Mouse (Mus musculus) cerebellum, adult 11-12 months (tissue): ENCODE results near the gene Xrra1.
"Not testable (repeated sequence)": the region's sequence is repeated elsewhere in the genome, so short reads cannot be mapped to it uniquely, and the experiment has no call there.

Experiments
- DNase-seq: peaks from one replicate; pipeline ENCODE4 v3.0.0; 2022

Xrra1 gene

GRCm38 (mm10) chr7:99902918-99903665, 44.2 kb downstream of the Xrra1 start:
- DNase-seq = no peak

- DNase-seq = no peak
Observed at GRCm38 (mm10) chr7:99904421-99905005, 45.6 kb downstream of the Xrra1 start.

GRCm38 (mm10) chr7:99906346-99906745, 47.4 kb downstream of the Xrra1 start:
- no peak for DNase-seq

GRCm38 (mm10) chr7:99907463-99907862, 48.5 kb downstream of the Xrra1 start:
- DNase-seq = no peak

DNA sequence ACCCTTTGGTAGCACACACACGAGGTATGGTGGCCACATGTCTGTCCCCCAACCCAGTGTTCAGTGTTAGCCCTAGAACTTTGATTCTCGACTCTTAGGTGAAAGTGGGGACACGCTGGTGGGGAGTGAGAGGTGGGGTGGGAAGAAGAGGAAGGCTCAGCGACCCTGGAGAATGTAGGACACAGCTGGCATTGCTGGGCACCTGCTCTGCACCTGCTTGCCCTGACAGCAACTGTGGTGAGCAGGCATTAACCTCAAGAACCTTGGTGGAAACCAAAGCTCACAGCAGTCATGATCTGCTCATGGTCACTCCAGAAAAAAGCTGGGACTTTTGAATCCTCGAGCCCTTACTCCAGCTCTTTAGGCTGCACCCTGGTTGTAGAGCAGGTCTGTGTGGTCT, 52.1 kb downstream of the Xrra1 start:
- no peak for DNase-seq

- no peak for DNase-seq
Observed at GRCm38 (mm10) chr7:99914316-99914715, 55.4 kb downstream of the Xrra1 start.

GRCm38 (mm10) chr7:99915511-99915910, 56.6 kb downstream of the Xrra1 start:
- DNase-seq = no peak

DNA sequence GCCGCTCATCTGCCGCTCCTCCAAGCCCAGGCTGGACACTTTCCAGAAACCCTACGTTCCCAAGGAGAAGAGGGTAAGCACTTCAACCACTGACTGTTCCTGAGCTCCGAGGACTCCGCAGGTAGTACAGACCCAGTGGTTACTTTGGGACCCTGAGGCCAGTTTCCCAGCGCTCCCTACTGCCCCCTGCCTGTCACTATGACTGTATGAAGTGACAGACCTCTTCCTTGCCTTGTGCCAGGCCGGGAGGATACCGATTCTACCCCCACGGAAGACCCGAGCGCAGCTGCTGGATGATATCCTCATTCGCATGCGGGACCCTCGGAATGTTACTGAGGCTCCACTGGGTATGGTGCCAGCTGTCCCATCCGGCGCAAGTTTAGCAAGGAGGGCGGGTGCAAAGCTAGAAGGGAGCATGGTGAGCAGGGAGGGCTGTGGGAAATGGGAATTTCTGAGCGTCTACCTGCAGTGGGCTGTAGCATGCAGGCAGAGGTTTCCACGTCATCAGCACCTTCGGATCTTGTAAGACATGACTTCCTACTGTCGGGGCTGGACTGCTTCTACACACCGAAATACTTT, 57.9 kb downstream of the Xrra1 start:
- peak; percentile 47 for DNase-seq

- peak; percentile 52 for DNase-seq
Observed at GRCm38 (mm10) chr7:99917320-99917844, 58.5 kb downstream of the Xrra1 start.

DNA sequence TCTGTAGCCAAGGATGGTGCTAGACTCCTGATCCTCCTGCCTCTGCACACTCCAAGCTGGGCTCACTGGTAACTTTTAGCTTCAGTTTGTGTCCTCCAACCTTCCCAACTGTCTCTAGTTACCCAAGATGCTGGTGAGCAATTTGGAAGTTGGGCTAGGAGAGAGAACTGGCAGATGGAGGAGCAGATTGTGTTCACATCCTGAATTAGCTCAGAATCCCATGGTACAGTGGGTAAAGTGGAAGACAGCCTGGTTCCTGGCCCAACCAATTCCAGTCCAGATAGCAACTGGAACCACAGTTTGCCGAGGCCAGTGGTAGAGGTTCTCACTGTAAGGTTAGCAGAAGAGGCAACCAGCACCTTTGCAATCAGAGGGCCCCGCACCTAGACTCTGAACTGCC, 60.2 kb downstream of the Xrra1 start:
- DNase-seq = no peak

DNA sequence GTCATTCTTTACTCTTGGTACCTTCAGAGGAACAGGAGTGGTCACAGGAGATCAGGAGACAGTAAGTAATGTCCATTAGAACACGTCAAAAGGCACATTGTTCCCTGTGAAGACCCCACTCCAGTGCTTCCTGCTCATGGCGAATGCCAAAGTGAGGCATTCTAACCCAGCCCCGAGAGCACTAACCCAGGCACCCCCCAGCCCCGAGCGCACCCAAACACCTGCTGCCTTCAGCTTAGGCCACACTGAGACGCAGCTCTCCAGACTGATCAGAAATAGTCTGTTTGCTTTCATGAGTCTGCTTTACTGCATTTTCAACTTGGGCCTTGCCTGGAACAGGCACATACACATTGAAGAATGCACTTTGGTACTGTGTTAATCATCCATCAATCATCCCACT, 61.1 kb downstream of the Xrra1 start:
- no peak for DNase-seq

DNA sequence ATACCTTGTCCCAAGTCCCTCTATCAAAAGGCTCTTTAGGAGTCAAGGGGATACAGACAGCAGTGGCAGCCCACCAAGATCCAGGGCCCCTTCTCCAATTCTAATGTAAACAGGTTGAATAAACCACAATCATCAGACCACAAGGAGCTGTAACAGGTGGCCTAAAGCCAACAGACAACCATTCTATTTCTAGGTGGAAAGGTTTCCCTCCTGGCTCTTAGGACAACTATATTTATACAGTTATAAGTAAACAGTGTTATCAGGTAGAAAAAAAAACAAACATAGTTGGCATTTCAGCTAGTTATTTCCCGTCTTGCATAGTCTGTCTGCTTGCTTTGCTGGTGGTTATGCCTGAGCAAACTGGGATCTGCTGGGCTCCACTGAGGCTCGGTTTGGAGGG, 61.5 kb downstream of the Xrra1 start:
- no peak for DNase-seq

DNA sequence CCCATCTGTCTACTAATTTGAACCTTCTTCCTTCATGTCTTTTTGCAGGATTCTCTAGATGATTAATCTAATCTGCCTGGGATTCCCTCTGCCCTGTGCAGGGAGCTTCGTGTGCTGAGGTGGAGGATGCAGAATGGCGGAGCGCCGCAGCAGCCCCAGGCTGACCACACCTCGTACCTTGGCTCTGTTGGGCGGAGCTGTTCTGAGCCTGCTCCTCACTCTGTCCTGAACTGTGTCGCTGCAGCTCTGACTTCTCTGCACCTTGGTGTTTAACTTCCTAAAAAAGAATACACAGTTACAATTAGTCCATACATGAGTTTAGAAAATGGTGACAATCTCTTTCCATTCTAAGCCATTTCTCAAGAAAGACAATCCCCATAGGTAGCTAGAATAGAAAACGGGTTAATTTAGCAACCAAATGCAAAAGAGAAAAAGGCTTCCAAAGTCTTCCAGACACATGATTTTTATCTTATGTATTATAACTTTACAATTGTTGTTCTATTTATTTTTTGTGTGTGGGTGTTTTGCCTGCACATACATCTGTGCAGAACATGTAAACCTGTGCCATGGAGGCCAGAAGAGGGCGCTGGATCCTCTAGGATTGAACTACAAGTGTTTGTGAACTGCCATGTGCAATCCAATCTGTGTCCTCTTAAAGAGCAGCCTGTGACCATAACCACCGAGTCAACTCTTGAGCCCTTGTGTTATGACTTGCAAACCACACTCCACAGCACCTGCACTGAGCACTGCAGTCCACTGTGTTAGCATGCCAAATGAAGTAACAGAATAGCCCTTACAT, 68.2 kb downstream of the Xrra1 start:
- peak; percentile 65 for DNase-seq

GRCm38 (mm10) chr7:99935758-99936157, 76.8 kb downstream of the Xrra1 start:
- no peak for DNase-seq

- no peak for DNase-seq
Observed at GRCm38 (mm10) chr7:99940669-99941068, 81.8 kb downstream of the Xrra1 start.

DNA sequence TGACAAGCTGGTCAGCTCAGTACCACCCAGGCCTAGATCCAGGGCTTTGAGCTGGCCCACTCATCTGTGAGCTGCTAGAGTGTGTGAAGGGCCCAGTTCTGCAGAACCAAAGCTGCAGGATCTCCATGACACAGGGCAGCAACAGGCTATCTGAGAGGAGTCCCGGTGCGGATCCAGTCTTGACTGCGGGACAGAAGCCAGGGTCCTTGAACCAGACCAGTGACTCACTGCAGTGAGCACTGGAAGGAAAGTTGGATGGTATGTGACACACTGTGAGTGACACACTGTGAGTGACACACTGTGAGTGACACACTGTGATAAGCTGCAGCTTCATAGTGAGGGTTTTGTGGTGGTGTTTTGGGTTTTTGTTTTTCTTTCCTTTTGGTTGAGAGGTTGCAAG, 85.6 kb downstream of the Xrra1 start:
- no peak for DNase-seq

DNA sequence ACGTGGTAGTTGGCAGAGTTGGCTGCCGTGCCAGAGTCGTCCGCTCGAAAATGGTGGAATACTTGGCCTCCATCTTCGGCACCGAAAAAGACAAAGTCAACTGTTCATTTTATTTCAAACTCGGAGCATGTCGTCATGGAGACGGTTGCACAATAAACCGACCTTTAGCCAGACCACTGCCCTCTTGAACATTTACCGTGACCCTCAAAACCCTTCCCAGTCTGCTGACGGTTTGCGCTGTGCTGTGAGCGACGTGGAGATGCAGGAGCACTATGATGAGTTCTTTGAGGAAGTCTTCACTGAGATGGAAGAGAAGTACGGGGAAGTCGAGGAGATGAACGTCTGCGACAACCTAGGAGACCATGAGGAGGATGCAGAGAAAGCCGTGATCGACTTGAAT, 86.1 kb downstream of the Xrra1 start:
- not testable (repeated sequence) for DNase-seq

- DNase-seq = no peak
Observed at GRCm38 (mm10) chr7:99945939-99946338, 87.0 kb downstream of the Xrra1 start.

- no peak for DNase-seq
Observed at GRCm38 (mm10) chr7:99946356-99946755, 87.4 kb downstream of the Xrra1 start.

- DNase-seq = peak; percentile 34
Observed at GRCm38 (mm10) chr7:99947329-99947728, 88.4 kb downstream of the Xrra1 start.

GRCm38 (mm10) chr7:99953442-99954098, 94.7 kb downstream of the Xrra1 start:
- DNase-seq = no peak

GRCm38 (mm10) chr7:99954212-99954611, 95.3 kb downstream of the Xrra1 start:
- DNase-seq = no peak

- DNase-seq = no peak
Observed at GRCm38 (mm10) chr7:99956095-99956494, 97.2 kb downstream of the Xrra1 start.
